Mouse (Mus musculus) liver, embryonic 15.5 days (tissue): ENCODE data around the gene Mcrip1. TPM values are rescaled to one million over a fixed set of nuclear protein-coding genes. Genes with fewer than 3 reads are reported as not detected.

Source experiments
- ATAC-seq: fragments of 200-750 bp; cut with Nextera tagmentation; 2 replicates; pipeline ENCODE4 v1.8.0; 2017; ENCODE audit warnings: moderate number of reproducible peaks, mild to moderate bottlenecking, moderate library complexity; ENCODE audit not compliant: insufficient read depth
- H3K27ac ChIP-seq: fragments of 300-500 bp; sonication (generic); replicated peaks from 2 replicates; pipeline ENCODE4 v1.5.1; 2015; ENCODE audit warnings: mild to moderate bottlenecking, inconsistent platforms
- H3K27me3 ChIP-seq: fragments of 300-500 bp; sonication (generic); 2 replicates; pipeline ENCODE4 v1.6.1; 2015; ENCODE audit warnings: mild to moderate bottlenecking, inconsistent platforms
- H3K36me3 ChIP-seq: fragments of 300-500 bp; sonication (generic); replicated peaks from 2 replicates; pipeline ENCODE4 v1.6.1; 2015; ENCODE audit warnings: moderate library complexity, mild to moderate bottlenecking, inconsistent platforms
- H3K4me1 ChIP-seq: fragments of 300-500 bp; sonication (generic); replicated peaks from 2 replicates; pipeline ENCODE4 v1.6.1; 2015; ENCODE audit warnings: inconsistent platforms
- H3K4me2 ChIP-seq: fragments of 300-500 bp; sonication (generic); 2 replicates; pipeline ENCODE4 v1.6.1; 2015; ENCODE audit warnings: moderate library complexity, mild to moderate bottlenecking, inconsistent platforms
- H3K4me3 ChIP-seq: fragments of 300-500 bp; sonication (generic); replicated peaks from 2 replicates; pipeline ENCODE4 v1.5.1; 2015; ENCODE audit warnings: mild to moderate bottlenecking, inconsistent platforms
- H3K9ac ChIP-seq: fragments of 300-500 bp; sonication (generic); 2 replicates; pipeline ENCODE4 v1.6.1; 2015; ENCODE audit warnings: moderate library complexity, mild to moderate bottlenecking, inconsistent platforms
- H3K9me3 ChIP-seq: fragments of 300-500 bp; sonication (generic); replicated peaks from 2 replicates; pipeline ENCODE4 v1.6.1; 2016; ENCODE audit warnings: inconsistent platforms
- WGBS: fragments of 180-500 bp; shearing (Covaris S2); methylation state at CpG from one replicate; pipeline ENCODE4 v1.1.7; 2015; ENCODE audit warnings: mixed read lengths; ENCODE audit not compliant: insufficient replicate concordance; 5-methylcytosine and 5-hydroxymethylcytosine counted together
- polyA plus RNA-seq: library from polyadenylated mRNA; unstranded; fragments of >200 nt; fragmentation: Nextera tagmentation; extraction: Ambion mirVana; gene quantifications from 2 replicates; pipeline ENCODE4 v1.2.1, GENCODE M21; 2015

Mcrip1 gene
- polyA plus RNA-seq, 1 experiment from 2014 or later = 41.8 TPM

DNA sequence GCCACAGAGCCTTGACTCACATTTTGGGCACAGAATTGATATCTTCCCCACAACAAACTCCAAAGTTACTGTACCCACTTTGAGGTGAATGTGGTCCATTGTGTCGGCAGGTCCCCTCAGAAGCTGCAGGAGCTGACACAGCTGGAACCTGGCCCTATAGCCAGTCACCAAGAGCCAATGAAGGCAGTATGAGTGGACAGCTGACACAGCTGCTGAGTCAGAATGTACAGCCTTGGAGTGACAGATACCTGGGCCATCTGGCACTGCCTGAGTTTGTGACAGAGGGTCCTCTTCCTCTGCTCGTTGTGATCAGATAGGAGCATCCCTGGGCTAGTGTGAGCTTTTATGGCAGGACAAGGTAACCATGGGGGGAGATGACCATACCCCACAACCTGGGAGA is 5.7 kb upstream of the Mcrip1 start:
- H3K9ac ChIP-seq = no peak overlapping the region
- H3K36me3 ChIP-seq = peaks cover 13% of the 10 kb centered on the region
- peaks cover 10% of the 10 kb centered on the region for H3K4me1 ChIP-seq
- H3K27me3 ChIP-seq = no peaks in the 10 kb centered on the region
- ATAC-seq = no peak; the same call in 1 of the 2 replicates
- no peak overlapping the region for H3K4me3 ChIP-seq
- no peak overlapping the region for H3K27ac ChIP-seq
- H3K4me2 ChIP-seq = no peak overlapping the region
- H3K9me3 ChIP-seq = no peaks in the 10 kb centered on the region
- 39% methylated on average over 2 of the region's 2 CpGs for WGBS

DNA sequence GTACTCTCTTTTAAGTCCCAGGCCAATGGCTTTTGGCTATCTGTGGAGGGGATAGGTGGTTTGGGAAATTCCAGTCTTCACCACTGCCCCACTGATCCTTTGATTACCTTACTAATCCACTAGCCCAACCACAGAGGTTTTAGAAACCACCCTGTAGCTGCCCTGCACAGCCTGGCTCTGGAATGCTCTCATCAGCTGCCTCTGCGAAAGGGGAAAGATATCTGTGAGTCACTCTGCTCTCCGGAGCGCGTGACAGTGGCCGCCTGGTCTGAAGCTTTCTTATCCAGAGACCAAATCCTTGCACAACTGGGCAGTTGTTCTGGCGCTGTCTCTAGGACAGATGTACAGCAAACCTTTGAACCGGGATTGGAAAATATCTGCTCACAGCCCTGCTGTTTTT is 5.3 kb upstream of the Mcrip1 start:
- WGBS = 56% methylated on average over 7 of the region's 7 CpGs
- Histone ChIP-seq H3K9ac (no peak overlapping the region), H3K4me3 (no peak overlapping the region), H3K36me3 (peaks cover 9% of the 10 kb centered on the region), H3K4me1 (peaks cover 15% of the 10 kb centered on the region), H3K4me2 (no peak overlapping the region), H3K27ac (no peak overlapping the region), H3K9me3 (no peaks in the 10 kb centered on the region), H3K27me3 (no peaks in the 10 kb centered on the region)
- ATAC-seq = no peak

DNA sequence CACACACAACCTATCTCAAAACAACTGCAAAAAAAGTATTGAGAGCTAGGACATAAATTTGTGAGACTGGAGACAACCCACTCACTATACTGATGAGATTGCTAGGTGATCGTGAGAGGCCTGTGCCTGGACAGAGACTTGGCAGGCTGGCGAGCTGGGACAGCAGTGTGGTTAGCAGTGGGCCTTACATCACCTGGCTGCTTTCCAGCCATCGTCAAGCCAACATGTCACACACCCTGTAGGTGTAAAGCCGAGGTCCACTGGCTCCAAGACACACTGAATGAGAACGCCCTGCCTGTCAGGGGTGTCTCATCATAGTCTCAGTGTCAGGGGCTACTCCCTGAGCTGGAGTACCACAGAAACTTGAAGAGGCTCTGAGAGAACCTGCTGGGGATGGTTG is 3.2 kb upstream of the Mcrip1 start:
- Histone ChIP-seq H3K4me2 (no peak overlapping the region), H3K27ac (no peak overlapping the region), H3K9ac (no peak overlapping the region), H3K36me3 (no peaks in the 10 kb centered on the region), H3K4me1 (peaks cover 34% of the 10 kb centered on the region), H3K4me3 (no peak overlapping the region), H3K9me3 (no peaks in the 10 kb centered on the region), H3K27me3 (no peaks in the 10 kb centered on the region)
- ATAC-seq = no peak
- 64% methylated on average over 5 of the region's 5 CpGs for WGBS

DNA sequence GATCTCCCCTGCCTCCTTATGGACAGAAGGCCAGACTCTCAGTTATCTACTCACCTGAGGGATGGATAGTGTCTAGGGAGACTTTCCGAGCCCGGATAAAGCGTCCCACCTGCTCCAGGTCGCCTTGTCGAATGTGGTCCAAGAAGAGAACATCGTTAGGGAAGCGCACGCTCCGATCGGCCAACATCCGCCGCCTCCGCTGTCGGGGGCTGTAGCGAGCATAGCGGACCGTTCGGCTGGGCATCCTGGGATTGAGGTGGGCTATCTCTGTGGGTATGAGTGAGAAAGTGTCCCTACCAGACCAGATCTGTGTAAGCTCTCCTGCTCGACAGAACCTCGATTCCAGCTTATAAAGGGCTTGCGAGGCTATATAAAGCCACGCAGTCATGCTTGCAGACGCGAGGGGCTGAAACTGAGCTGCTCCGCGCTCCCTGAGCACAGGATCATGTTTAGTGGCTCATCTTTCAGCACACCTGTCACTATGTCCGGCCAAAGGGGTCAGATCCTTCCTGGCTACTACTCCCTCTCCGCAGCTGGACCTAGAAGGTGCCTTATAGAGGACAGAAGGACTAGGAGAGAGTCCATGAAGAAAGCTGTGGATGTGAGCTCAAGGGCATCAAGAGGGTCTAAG is 1.4 kb upstream of the Mcrip1 start, which contains the start of gene Ppp1r27:
Gene Ppp1r27, minus strand, starts transcription at position 323 of the 631 bp plus-strand sequence.
- WGBS = 85% methylated on average over 28 of the region's 28 CpGs

DNA sequence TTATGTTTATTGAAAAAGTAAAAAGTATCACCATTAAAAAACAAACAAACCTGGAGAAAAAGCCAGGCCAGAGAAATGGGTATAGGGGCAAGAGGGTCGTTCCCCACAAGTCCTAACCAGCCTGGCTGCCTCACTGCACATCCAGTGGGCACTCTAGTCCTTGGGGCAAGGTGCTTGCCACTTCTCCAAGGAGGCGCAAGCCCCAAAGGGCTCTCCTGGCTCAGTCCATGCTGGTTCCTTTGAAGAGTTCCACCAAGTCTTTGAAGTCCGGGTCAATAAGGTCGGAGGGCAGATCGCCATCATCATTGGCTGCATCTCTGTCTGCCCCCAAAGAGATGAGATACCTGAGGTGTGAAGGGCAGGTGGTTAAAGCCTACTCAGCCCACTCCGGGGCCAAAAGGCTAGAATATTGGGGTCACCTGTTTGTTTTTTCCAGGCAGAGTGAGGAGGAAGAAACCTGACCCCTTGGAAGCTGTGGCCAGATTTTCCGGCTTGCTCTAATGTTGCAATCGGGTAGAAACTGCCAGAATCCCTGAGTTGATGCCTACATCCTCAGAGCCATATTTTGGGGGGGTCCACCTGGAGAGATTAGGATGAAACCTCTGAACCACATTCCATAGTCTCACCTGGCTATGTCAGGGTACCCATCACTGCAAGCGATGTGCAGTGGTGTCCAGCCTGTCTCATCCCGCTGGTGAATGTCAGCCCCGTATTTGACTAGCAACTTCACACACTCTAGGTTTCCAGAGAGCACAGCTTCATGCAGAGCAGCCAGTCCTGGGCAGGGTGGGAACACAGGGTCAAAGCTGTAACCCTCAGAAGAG is 671 bp upstream of the Mcrip1 start:
- no peak for ATAC-seq
- Histone ChIP-seq H3K4me3 (peak overlapping the region; percentile 80), H3K27ac (peak overlapping the region; percentile 72), H3K27me3 (no peaks in the 10 kb centered on the region), H3K4me1 (peaks cover 43% of the 10 kb centered on the region), H3K36me3 (no peaks in the 10 kb centered on the region), H3K9me3 (no peaks in the 10 kb centered on the region), H3K4me2 (peak overlapping the region; percentile 97), H3K9ac (peak overlapping the region; percentile 91)
- 62% methylated on average over 11 of the region's 11 CpGs for WGBS

More for the DNA sequence above, 1.4 kb upstream of the Mcrip1 start, which contains the start of gene Ppp1r27:
- Histone ChIP-seq H3K9me3 (no peaks in the 10 kb centered on the region), H3K27ac (peak within 1 kb of the TSS; percentile 72; the same call in 1 of the 2 replicates), H3K27me3 (no peaks in the 10 kb centered on the region), H3K36me3 (no peaks in the 10 kb centered on the region), H3K4me2 (peak within 1 kb of the TSS; percentile 97), H3K9ac (peak within 1 kb of the TSS; percentile 91), H3K4me3 (peak within 1 kb of the TSS; percentile 80), H3K4me1 (peaks cover 46% of the 10 kb centered on the region)
- ATAC-seq = no peak

DNA sequence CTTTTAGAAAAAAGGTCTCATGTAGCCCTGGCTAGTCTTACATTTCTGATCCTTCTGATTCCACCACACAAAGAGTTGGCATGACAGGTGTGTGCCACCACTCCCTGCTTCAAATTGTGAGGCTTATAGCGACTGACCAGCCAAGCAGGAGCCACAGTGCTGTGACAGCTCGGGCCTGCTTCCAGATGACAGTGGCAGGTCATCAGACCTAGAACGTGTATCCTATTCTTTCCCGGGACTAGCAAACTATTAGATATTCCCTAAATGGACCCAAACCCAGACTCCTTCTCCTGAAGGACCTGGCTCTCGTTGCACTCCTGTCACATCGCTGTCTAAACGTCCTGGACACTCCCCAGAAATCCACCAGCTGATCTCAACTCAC is 750 bp downstream of the Mcrip1 start:
- H3K4me2 ChIP-seq = peak overlapping the region; percentile 97
- no peak for ATAC-seq

DNA sequence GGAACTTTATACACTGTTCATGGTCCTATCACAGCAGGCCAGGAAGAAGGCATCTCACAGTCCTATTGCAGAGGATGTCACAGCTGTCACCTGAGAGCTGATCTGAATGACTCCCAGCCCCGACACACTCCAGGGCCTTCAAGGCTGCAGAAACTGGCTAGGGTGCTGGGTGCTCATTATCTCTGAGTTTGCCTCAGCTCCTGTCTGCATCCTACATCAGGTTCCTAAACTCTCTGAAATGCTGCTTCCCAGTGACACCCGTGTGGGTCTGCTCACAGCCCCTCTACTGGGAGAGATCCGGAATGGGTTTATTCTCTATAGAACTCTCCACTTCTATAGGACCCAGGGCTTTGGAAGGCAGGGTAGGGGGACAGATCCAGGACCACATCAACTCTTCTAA is 1.3 kb downstream of the Mcrip1 start:
- Histone ChIP-seq H3K36me3 (peaks cover 14% of the 10 kb centered on the region), H3K4me2 (peak overlapping the region; percentile 97), H3K4me1 (peaks cover 41% of the 10 kb centered on the region), H3K9ac (peak overlapping the region; percentile 91), H3K4me3 (peak overlapping the region; percentile 80), H3K27ac (peak overlapping the region; percentile 34), H3K27me3 (no peaks in the 10 kb centered on the region), H3K9me3 (no peaks in the 10 kb centered on the region)
- no peak for ATAC-seq
- WGBS = 73% methylated on average over 3 of the region's 3 CpGs

More for the DNA sequence above, 750 bp downstream of the Mcrip1 start:
- Histone ChIP-seq H3K27ac (peak overlapping the region; percentile 95), H3K4me3 (peak overlapping the region; percentile 80), H3K9me3 (no peaks in the 10 kb centered on the region), H3K9ac (peak overlapping the region; percentile 91), H3K4me1 (peaks cover 41% of the 10 kb centered on the region), H3K36me3 (peaks cover 9% of the 10 kb centered on the region), H3K27me3 (no peaks in the 10 kb centered on the region)
- 12% methylated on average over 7 of the region's 7 CpGs for WGBS

DNA sequence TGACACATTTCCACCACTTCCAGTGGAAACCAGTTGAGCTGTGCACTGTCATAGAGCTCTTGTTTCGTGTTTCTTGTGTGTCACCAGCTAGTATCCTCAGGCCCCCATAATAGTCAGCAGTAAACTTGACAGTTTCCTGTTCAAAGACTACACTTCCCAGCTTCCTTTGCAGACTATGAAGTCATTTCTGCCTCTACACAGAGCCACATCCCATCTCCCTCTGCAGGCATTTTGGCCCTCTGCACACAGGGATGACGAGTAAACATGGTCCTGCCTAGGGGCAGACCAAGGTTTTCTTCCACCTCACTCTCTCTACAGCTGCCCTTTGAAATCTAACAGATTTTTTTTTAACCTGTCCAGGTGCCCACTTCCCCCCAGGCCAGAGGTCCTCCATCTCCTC is 2.1 kb downstream of the Mcrip1 start:
- no peak for ATAC-seq
- H3K27me3 ChIP-seq = no peaks in the 10 kb centered on the region
- H3K4me1 ChIP-seq = peaks cover 41% of the 10 kb centered on the region
- H3K9me3 ChIP-seq = no peaks in the 10 kb centered on the region
- peaks cover 22% of the 10 kb centered on the region for H3K36me3 ChIP-seq
- WGBS = 33% methylated on average over 2 of the region's 2 CpGs
- H3K9ac ChIP-seq = no peak overlapping the region
- no peak overlapping the region for H3K4me3 ChIP-seq
- H3K27ac ChIP-seq = peak overlapping the region; percentile 34; the same call in 1 of the 2 replicates
- no peak overlapping the region; the same call in 1 of the 2 replicates for H3K4me2 ChIP-seq

DNA sequence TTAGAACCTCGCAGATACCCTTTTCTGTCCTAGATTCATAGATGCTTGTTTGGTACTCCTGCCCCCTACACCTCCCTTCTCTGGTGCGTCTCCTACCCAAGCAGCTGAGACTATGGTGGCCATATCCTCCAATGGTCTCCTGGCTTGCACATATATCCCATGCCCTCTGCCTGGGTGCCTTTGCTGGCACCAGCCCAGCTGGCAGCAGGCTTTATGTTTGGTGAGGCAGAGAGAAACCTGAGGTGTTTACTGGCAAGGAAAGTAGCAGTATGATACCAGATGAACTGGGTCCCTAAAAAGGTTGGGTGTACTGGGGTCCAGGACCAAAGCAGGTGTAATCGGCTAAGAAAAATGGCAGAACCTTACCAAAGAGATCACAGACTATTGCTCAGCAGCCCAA is 3.6 kb downstream of the Mcrip1 start:
- Histone ChIP-seq H3K36me3 (peaks cover 24% of the 10 kb centered on the region), H3K9ac (no peak overlapping the region), H3K4me3 (no peak overlapping the region), H3K4me1 (peaks cover 41% of the 10 kb centered on the region), H3K27ac (no peak overlapping the region), H3K4me2 (no peak overlapping the region), H3K27me3 (no peaks in the 10 kb centered on the region), H3K9me3 (no peaks in the 10 kb centered on the region)
- no peak for ATAC-seq
- 82% methylated on average over 3 of the region's 3 CpGs for WGBS

DNA sequence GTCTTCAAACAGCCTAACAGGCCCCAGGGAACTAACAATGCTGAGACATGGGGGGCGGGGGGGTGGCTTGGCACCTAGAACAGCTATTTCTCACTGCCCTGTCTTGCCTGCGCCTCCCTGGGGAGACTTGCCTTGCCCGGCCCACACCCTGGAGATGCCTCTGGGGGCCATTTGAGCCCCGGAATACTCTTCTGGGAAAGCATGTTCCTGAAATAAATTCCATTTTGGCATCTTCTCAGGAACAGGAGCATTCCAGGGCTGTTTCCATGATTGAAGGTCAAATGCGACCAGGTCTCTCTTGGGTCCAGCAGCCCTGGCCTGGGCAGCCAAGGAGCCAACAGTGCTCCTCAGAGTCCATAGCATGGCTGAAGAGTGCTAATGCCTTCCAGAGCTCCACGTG is 7.2 kb downstream of the Mcrip1 start:
- no peak overlapping the region for H3K27ac ChIP-seq
- 77% methylated on average over 6 of the region's 6 CpGs for whole genome bisulfite sequencing
- ATAC-seq = no peak

DNA sequence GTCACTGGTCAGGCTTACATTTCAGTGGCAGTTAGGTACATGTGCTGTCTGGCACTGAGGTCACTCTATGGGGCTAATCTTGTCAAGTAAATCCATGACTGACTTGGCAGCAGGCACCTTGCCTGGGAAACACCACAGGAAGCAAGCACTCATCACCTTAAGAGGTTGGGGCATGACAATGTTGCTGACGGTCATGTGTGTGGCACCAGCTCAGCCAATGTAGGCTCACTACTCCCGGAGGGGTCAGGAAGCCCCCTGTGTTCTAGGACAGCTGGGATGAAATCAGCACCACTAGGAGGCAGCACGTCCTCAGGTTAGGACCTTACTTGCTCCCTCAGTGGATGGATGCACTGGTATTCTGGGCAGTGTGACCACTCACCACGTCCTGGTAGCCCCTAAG is 7.6 kb downstream of the Mcrip1 start:
- Histone ChIP-seq H3K4me3 (no peak overlapping the region), H3K9ac (no peak overlapping the region), H3K27me3 (no peaks in the 10 kb centered on the region), H3K9me3 (no peaks in the 10 kb centered on the region), H3K36me3 (peaks cover 24% of the 10 kb centered on the region), H3K4me2 (no peak overlapping the region), H3K27ac (no peak overlapping the region), H3K4me1 (peaks cover 25% of the 10 kb centered on the region)
- no peak for ATAC-seq
- 51% methylated on average over 4 of the region's 4 CpGs for WGBS

More for the DNA sequence above, 7.2 kb downstream of the Mcrip1 start:
- Histone ChIP-seq H3K4me3 (no peak overlapping the region), H3K4me1 (peaks cover 28% of the 10 kb centered on the region), H3K36me3 (peaks cover 24% of the 10 kb centered on the region), H3K9ac (no peak overlapping the region), H3K9me3 (no peaks in the 10 kb centered on the region), H3K27me3 (no peaks in the 10 kb centered on the region), H3K4me2 (no peak overlapping the region)
